Mouse (Mus musculus) heart, embryonic 15.5 days (tissue): ENCODE data around the gene Ezh1. TPM values are rescaled to one million over a fixed set of nuclear protein-coding genes. Genes with fewer than 3 reads are reported as not detected.

Experiments used
- ATAC-seq: fragments of 200-750 bp; cut with Nextera tagmentation; replicated peaks from 2 replicates; pipeline ENCODE4 v1.8.0; 2017; ENCODE audit warnings: low read depth, moderate TSS enrichment; ENCODE audit not compliant: insufficient number of reproducible peaks, insufficient read depth, low FRiP score
- H3K27ac ChIP-seq: fragments of 300-500 bp; sonication (generic); 2 replicates; pipeline ENCODE4 v1.5.1; 2015; ENCODE audit warnings: mild to moderate bottlenecking, inconsistent platforms
- H3K27me3 ChIP-seq: fragments of 300-500 bp; sonication (generic); 2 replicates; pipeline ENCODE4 v1.6.1; 2015; ENCODE audit warnings: inconsistent platforms
- H3K36me3 ChIP-seq: fragments of 300-500 bp; sonication (generic); 2 replicates; pipeline ENCODE4 v1.6.1; 2015; ENCODE audit warnings: mild to moderate bottlenecking, inconsistent platforms
- H3K4me1 ChIP-seq: fragments of 300-500 bp; sonication (generic); replicated peaks from 2 replicates; pipeline ENCODE4 v1.6.1; 2015; ENCODE audit warnings: inconsistent platforms
- H3K4me2 ChIP-seq: fragments of 300-500 bp; sonication (generic); 2 replicates; pipeline ENCODE4 v1.6.1; 2015; ENCODE audit warnings: inconsistent platforms, mild to moderate bottlenecking, moderate library complexity
- H3K4me3 ChIP-seq: fragments of 300-500 bp; sonication (generic); 2 replicates; pipeline ENCODE4 v1.5.1; 2015; ENCODE audit warnings: mild to moderate bottlenecking, inconsistent platforms
- H3K9ac ChIP-seq: fragments of 300-500 bp; sonication (generic); 2 replicates; pipeline ENCODE4 v1.6.1; 2015; ENCODE audit warnings: mild to moderate bottlenecking, inconsistent platforms
- H3K9me3 ChIP-seq: fragments of 300-500 bp; sonication (generic); replicated peaks from 2 replicates; pipeline ENCODE4 v1.6.1; 2016; ENCODE audit warnings: inconsistent platforms
- WGBS: fragments of 180-500 bp; shearing (Covaris S2); methylation state at CpG from one replicate; pipeline ENCODE4 v1.1.7; 2015; ENCODE audit warnings: mixed read lengths; 5-methylcytosine and 5-hydroxymethylcytosine counted together
- polyA plus RNA-seq: library from polyadenylated mRNA; unstranded; fragments of >200 nt; fragmentation: Nextera tagmentation; extraction: Ambion mirVana; gene quantifications from 2 replicates; pipeline ENCODE4 v1.2.1, GENCODE M21; 2015

Ezh1 gene
- polyA plus RNA-seq, 1 experiment from 2014 or later, result 13.3 TPM

DNA sequence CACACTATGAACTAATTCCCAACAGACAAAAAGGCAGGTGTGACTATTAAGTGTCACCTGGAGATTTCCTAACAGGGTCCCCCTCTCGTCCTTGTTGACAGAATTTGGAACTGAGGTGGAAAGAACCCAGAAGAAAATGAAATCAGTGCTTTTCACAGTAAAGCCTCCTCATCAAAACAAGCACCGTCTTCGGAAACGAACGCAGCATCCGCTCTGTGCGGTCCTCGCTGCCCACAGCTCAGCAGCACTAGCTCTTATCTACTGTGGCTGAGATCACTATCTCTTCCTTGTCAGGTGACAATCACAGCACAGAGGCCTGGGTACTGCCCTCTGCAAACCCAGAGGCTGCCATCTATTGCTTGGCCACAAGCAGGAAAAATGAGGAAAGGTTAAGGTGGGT is 30.1 kb downstream of the Ezh1 start:
- Histone ChIP-seq H3K9me3 (no peaks in the 10 kb centered on the region), H3K36me3 (peaks cover 53% of the 10 kb centered on the region), H3K27me3 (no peaks in the 10 kb centered on the region), H3K4me1 (peaks cover 28% of the 10 kb centered on the region), H3K9ac (no peak overlapping the region), H3K4me3 (no peak overlapping the region), H3K27ac (no peak overlapping the region), H3K4me2 (no peak overlapping the region)
- no peak for ATAC-seq
- WGBS, result 91% methylated on average over 8 of the region's 8 CpGs

GRCm38 (mm10) chr11:101195571-101195970 is 30.7 kb downstream of the Ezh1 start:
- ATAC-seq, result no peak
- Histone ChIP-seq H3K4me1 (peaks cover 34% of the 10 kb centered on the region), H3K27ac (no peak overlapping the region), H3K9me3 (no peaks in the 10 kb centered on the region), H3K36me3 (peaks cover 48% of the 10 kb centered on the region), H3K9ac (no peak overlapping the region), H3K4me3 (no peak overlapping the region), H3K4me2 (no peak overlapping the region), H3K27me3 (no peaks in the 10 kb centered on the region)
- WGBS, result 89% methylated on average over 8 of the region's 8 CpGs

GRCm38 (mm10) chr11:101195101-101195500 is 31.2 kb downstream of the Ezh1 start:
- ATAC-seq, result no peak
- Histone ChIP-seq H3K36me3 (peaks cover 44% of the 10 kb centered on the region), H3K4me2 (no peak overlapping the region), H3K27ac (no peak overlapping the region), H3K9me3 (no peaks in the 10 kb centered on the region), H3K4me1 (peaks cover 38% of the 10 kb centered on the region), H3K27me3 (no peaks in the 10 kb centered on the region), H3K9ac (no peak overlapping the region), H3K4me3 (no peak overlapping the region)
- WGBS, result 71% methylated on average over 1 of the region's 1 CpGs

DNA sequence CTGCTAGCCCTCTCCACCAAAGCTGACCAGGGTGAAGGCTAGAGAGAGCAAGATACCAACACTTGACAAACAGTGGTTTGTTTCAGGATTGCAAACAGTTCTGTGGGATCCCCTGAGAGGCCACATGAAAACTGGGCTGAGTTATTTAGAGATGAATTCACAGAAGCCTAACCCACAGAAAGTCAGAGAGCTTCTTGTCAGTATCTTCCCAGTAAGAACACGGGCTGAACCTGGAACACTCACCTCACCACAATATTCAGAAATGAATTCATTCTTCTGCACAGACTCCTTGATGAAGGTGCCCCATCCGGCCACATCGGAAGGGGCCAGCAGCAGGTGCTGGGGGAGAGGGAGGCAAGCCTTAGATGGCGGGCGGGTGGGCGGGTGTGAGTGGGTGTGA is 31.6 kb downstream of the Ezh1 start:
- 81% methylated on average over 6 of the region's 6 CpGs for WGBS
- H3K9me3 ChIP-seq, result no peaks in the 10 kb centered on the region
- H3K4me1 ChIP-seq, result peaks cover 43% of the 10 kb centered on the region
- no peak for ATAC-seq
- no peak overlapping the region for H3K9ac ChIP-seq
- peaks cover 39% of the 10 kb centered on the region for H3K36me3 ChIP-seq
- H3K27ac ChIP-seq, result peak overlapping the region; percentile 24; the same call in 1 of the 2 replicates
- H3K4me3 ChIP-seq, result no peak overlapping the region
- no peaks in the 10 kb centered on the region for H3K27me3 ChIP-seq
- no peak overlapping the region for H3K4me2 ChIP-seq

DNA sequence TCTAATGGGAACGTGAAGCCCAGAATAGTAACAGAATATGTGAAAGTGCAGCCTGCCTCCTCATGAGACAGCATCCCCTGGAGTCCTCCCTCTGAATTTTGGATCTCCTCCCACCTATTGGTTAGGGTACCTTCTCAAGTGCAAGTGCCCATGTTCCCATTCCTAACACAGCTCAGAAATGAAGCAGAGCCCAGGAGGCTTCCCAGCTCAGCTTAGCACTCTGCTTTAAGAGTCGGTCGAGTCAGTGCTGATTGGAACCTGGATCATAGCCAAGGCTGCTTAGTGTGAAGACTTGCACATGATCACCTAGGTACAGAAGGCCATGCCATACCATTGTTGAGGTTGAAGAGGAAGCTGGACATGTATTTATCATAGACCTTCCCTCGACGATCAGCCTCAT is 32.1 kb downstream of the Ezh1 start:
- H3K9ac ChIP-seq, result no peak overlapping the region
- peaks cover 34% of the 10 kb centered on the region for H3K36me3 ChIP-seq

DNA sequence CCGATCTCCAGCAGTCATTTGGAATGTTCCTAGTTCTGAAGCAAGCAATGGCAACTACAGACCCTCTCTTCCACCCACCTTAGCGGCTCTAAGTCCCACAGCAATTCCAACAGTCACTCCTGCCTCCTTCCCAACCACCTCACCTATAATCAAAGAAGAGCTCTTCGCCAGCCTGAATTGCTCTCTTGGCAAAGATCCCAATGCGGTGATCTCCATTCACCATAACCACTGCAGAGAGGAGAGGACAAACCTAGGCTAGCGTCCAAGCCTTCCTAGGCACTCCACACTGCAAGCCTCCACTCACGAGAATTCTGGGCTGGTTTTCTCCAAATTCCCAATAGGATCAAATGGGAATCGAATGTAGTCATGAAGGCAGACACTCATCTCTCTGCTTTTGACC is 33.2 kb downstream of the Ezh1 start:
- Histone ChIP-seq H3K9ac (no peak overlapping the region), H3K27ac (no peak overlapping the region), H3K9me3 (no peaks in the 10 kb centered on the region), H3K4me3 (no peak overlapping the region), H3K36me3 (peaks cover 24% of the 10 kb centered on the region), H3K4me2 (no peak overlapping the region), H3K27me3 (no peaks in the 10 kb centered on the region), H3K4me1 (peaks cover 52% of the 10 kb centered on the region)
- WGBS, result 82% methylated on average over 7 of the region's 7 CpGs
- no peak for ATAC-seq

More for the DNA sequence above, 32.1 kb downstream of the Ezh1 start:
- peaks cover 48% of the 10 kb centered on the region for H3K4me1 ChIP-seq
- H3K27ac ChIP-seq, result peak overlapping the region; percentile 24; the same call in 1 of the 2 replicates
- no peak overlapping the region for H3K4me3 ChIP-seq
- no peaks in the 10 kb centered on the region for H3K27me3 ChIP-seq
- no peak for ATAC-seq
- no peak overlapping the region for H3K4me2 ChIP-seq
- H3K9me3 ChIP-seq, result no peaks in the 10 kb centered on the region
- 25% methylated on average over 5 of the region's 5 CpGs for WGBS

GRCm38 (mm10) chr11:101192646-101193045 is 33.6 kb downstream of the Ezh1 start:
- Histone ChIP-seq H3K9ac (no peak overlapping the region), H3K4me3 (no peak overlapping the region), H3K9me3 (no peaks in the 10 kb centered on the region), H3K36me3 (peaks cover 19% of the 10 kb centered on the region), H3K27ac (no peak overlapping the region), H3K27me3 (no peaks in the 10 kb centered on the region), H3K4me2 (no peak overlapping the region), H3K4me1 (peaks cover 52% of the 10 kb centered on the region)
- no peak for ATAC-seq
- 89% methylated on average over 6 of the region's 6 CpGs for WGBS

- Histone ChIP-seq H3K9me3 (no peaks in the 10 kb centered on the region), H3K9ac (no peak overlapping the region), H3K4me1 (peaks cover 52% of the 10 kb centered on the region), H3K4me2 (no peak overlapping the region), H3K4me3 (no peak overlapping the region), H3K36me3 (peaks cover 15% of the 10 kb centered on the region), H3K27ac (no peak overlapping the region), H3K27me3 (no peaks in the 10 kb centered on the region)
- no peak for ATAC-seq
- 81% methylated on average over 4 of the region's 4 CpGs for WGBS
Observed at GRCm38 (mm10) chr11:101191919-101192470, 34.3 kb downstream of the Ezh1 start.

DNA sequence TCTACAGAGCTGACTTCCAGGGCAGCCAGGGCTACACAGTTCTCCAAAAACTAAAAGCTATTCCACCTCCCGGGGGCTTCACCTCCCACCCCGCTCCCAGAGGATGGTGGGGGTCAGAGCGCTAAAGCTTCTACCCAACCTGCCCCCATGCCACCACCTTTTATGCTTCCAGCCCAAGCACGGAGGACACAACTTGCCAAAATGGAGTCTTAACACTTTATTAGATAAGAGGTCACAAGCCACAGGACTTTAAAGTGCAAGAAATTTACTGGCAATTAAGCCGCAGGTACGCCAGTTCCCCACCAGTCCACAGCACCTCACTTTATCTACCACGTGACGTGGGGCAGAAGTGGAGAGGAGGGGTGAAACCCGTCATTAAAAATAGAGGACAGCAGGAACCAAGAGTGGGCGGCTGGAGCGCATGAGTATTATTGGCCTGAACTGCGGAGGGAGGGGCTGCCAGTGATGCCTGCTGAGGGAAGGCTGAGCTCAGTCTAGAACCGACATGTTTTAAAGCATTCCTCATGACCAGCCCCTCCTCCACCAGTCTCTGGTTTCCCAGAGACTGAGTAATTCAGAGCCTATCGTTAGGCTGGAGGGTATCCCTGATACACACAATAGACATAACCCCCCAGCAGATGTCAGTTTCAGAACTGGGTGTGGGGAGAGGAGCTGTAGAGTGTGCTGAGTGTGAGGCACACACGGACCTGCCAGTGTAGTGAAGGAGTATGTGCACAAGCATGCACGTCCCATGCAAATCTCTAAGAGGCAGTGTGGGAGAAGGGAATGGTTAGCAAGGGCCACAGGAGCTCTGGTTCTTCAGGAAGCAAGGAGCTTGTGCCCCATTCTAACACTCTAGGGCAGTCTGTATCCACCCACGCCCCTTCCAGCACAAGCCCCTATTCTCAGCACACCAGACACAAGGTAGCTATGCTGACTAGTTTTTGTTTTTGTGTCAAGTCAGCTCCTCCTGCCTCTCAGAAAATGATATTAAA is 35.1 kb downstream of the Ezh1 start:
- WGBS, result 42% methylated on average over 17 of the region's 17 CpGs
- Histone ChIP-seq H3K9me3 (no peaks in the 10 kb centered on the region), H3K4me2 (no peak overlapping the region)

DNA sequence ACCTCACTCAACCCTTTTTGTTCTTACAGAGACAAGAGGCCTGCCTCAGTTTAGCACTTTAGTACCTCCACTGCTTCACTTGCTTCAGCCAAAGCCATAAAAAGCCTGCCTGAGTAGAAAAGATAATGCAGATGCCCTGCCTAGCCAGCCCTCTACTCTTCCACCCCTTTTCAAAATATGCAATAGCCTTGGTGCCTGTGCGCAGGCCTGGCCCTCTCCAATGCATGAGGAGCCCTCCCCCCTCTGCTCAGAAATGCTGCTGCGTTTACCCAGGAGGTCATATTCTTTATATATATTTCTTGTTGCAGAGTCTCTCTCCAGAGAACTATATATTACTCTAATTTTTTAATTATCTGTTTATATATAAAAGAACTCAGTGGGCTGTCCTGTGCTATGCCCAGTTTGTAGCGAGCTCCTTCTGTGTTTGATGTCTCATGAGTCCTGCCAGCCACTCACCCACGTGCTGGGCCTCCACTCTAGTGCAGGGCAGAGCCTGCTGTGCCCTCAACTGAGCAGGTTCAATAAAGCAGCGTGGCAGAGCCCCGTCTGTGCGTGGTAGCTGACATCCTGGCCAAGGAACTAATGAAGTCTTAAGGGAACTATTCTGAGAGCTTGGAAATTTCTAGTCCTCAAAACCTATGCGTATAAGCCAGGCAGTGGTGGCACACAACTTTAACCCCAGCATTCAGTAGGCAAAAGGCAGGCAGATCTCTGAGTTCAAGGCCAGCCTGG is 35.9 kb downstream of the Ezh1 start:
- H3K27ac ChIP-seq, result peak overlapping the region; percentile 80
- no peak for ATAC-seq
- 47% methylated on average over 8 of the region's 8 CpGs for WGBS
- H3K36me3 ChIP-seq, result 0 out of 2 replicates have a peak, but pooled peaks cover 4% of the 10 kb centered on the region
- no peak overlapping the region for H3K4me3 ChIP-seq
- peaks cover 52% of the 10 kb centered on the region for H3K4me1 ChIP-seq
- H3K27me3 ChIP-seq, result no peaks in the 10 kb centered on the region
- H3K4me2 ChIP-seq, result no peak overlapping the region
- H3K9me3 ChIP-seq, result no peaks in the 10 kb centered on the region
- peak overlapping the region; percentile 33; the same call in 1 of the 2 replicates for H3K9ac ChIP-seq

More for the DNA sequence above, 35.1 kb downstream of the Ezh1 start:
- H3K27me3 ChIP-seq, result no peaks in the 10 kb centered on the region
- H3K36me3 ChIP-seq, result peaks cover 7% of the 10 kb centered on the region
- H3K4me1 ChIP-seq, result peaks cover 52% of the 10 kb centered on the region
- ATAC-seq, result no peak
- H3K27ac ChIP-seq, result peak overlapping the region; percentile 80
- H3K9ac ChIP-seq, result no peak overlapping the region
- no peak overlapping the region for H3K4me3 ChIP-seq
